Mouse (Mus musculus) kidney, postnatal 0 days (tissue): Measurements from ENCODE around the gene Ralgps2. TPM values are rescaled to one million over a fixed set of nuclear protein-coding genes. Genes with fewer than 3 reads are reported as not detected.

Experiments used
- ATAC-seq: fragments of 200-750 bp; cut with Nextera tagmentation; replicated peaks from 2 replicates; pipeline ENCODE4 v1.8.0; 2017; ENCODE audit warnings: low read depth, moderate number of reproducible peaks, moderate TSS enrichment, moderate library complexity; ENCODE audit not compliant: low FRiP score
- DNase-seq: peaks from one replicate; pipeline ENCODE4 v3.0.0-alpha.2; 2016; ENCODE audit warnings: low spot score
- H3K27ac ChIP-seq: fragments of 300-500 bp; sonication (generic); 2 replicates; pipeline ENCODE4 v1.5.1; 2014; ENCODE audit warnings: mild to moderate bottlenecking
- H3K27me3 ChIP-seq: fragments of 300-500 bp; sonication (generic); 2 replicates; pipeline ENCODE4 v1.6.1; 2014; ENCODE audit warnings: low read length, mixed read lengths; ENCODE audit not compliant: insufficient read depth
- H3K36me3 ChIP-seq: fragments of 300-500 bp; sonication (generic); 2 replicates; pipeline ENCODE4 v1.6.1; 2014; ENCODE audit warnings: low read length, mixed read lengths; ENCODE audit not compliant: insufficient read depth
- H3K4me1 ChIP-seq: fragments of 300-500 bp; sonication (generic); replicated peaks from 2 replicates; pipeline ENCODE4 v1.6.1; 2014; ENCODE audit warnings: antibody characterized with exemption, low read length, mixed read lengths; ENCODE audit not compliant: insufficient read depth
- H3K4me2 ChIP-seq: fragments of 300-500 bp; sonication (generic); 2 replicates; pipeline ENCODE4 v1.6.1; 2014; ENCODE audit warnings: mild to moderate bottlenecking, low read length, moderate library complexity, mixed read lengths
- H3K4me3 ChIP-seq: fragments of 300-500 bp; sonication (generic); replicated peaks from 2 replicates; pipeline ENCODE4 v1.5.1; 2014; ENCODE audit warnings: low read depth, low read length
- H3K9ac ChIP-seq: fragments of 300-500 bp; sonication (generic); 2 replicates; pipeline ENCODE4 v1.6.1; 2014; ENCODE audit warnings: low read depth, low read length
- H3K9me3 ChIP-seq: fragments of 300-500 bp; sonication (generic); replicated peaks from 2 replicates; pipeline ENCODE4 v1.6.1; 2016; ENCODE audit warnings: low read length, inconsistent platforms, mixed read lengths
- CTCF ChIP-seq: IDR thresholded peaks from 2 replicates; pipeline ENCODE4 v1.5.1; 2016; ENCODE audit warnings: antibody characterized with exemption, low read depth, mild to moderate bottlenecking, moderate library complexity
- WGBS: fragments of 180-500 bp; shearing (Covaris S2); extraction: QIAGEN DNeasy Blood & Tissue Kit; methylation state at CpG from one replicate; pipeline ENCODE4 v1.1.7; 2014; 5-methylcytosine and 5-hydroxymethylcytosine counted together
- polyA plus RNA-seq: library from polyadenylated mRNA; unstranded; fragments of >200 nt; fragmentation: Nextera tagmentation; extraction: Ambion mirVana; gene quantifications from 2 replicates; pipeline ENCODE4 v1.2.1, GENCODE M21; 2015

Ralgps2 gene
- 47.2 and 53.2 TPM in 2 replicates for polyA plus RNA-seq

- DNase-seq, result peak; percentile 62
- no peaks in the 10 kb centered on the region for H3K9me3 ChIP-seq
- no peaks in the 10 kb centered on the region for H3K36me3 ChIP-seq
- TF ChIP-seq CTCF, result no peak
- no peaks in the 10 kb centered on the region for H3K27me3 ChIP-seq
- H3K9ac ChIP-seq, result peak within 1 kb of the TSS; percentile 88
- H3K4me1 ChIP-seq, result 0 out of 2 replicates have a peak, but pooled peaks cover 6% of the 10 kb centered on the region
- under 1% methylated on average over 93 of the region's 124 CpGs for WGBS
- H3K4me3 ChIP-seq, result peak within 1 kb of the TSS; percentile 96
- peak within 1 kb of the TSS; percentile 86 for H3K27ac ChIP-seq
- peak within 1 kb of the TSS; percentile 96 for H3K4me2 ChIP-seq
- peak; percentile 83 for ATAC-seq
These were observed at the start of gene Ralgps2 for GRCm38 (mm10) chr1:156939251-156940141. Ralgps2 (minus strand) TSS chr1:156939626.

GRCm38 (mm10) chr1:156987576-156987975 lies 48.1 kb upstream of the Ralgps2 start:
- Histone ChIP-seq H3K27ac (no peak overlapping the region), H3K9ac (no peak overlapping the region), H3K4me3 (no peak overlapping the region), H3K9me3 (no peaks in the 10 kb centered on the region), H3K4me1 (no peaks in the 10 kb centered on the region), H3K36me3 (no peaks in the 10 kb centered on the region), H3K27me3 (no peaks in the 10 kb centered on the region), H3K4me2 (no peak overlapping the region)
- no peak for DNase-seq
- ATAC-seq, result no peak
- WGBS, result 64% methylated on average over 3 of the region's 3 CpGs
- no peak for TF ChIP-seq CTCF

GRCm38 (mm10) chr1:156986641-156987345 lies 47.4 kb upstream of the Ralgps2 start:
- Histone ChIP-seq H3K27ac (no peak overlapping the region), H3K36me3 (no peaks in the 10 kb centered on the region), H3K9me3 (no peaks in the 10 kb centered on the region), H3K4me1 (no peaks in the 10 kb centered on the region), H3K27me3 (no peaks in the 10 kb centered on the region), H3K4me2 (no peak overlapping the region), H3K4me3 (no peak overlapping the region), H3K9ac (no peak overlapping the region)
- WGBS, result 68% methylated on average over 6 of the region's 6 CpGs
- no peak for DNase-seq
- no peak for TF ChIP-seq CTCF
- no peak for ATAC-seq

- Histone ChIP-seq H3K9ac (no peak overlapping the region), H3K27me3 (no peaks in the 10 kb centered on the region), H3K27ac (no peak overlapping the region), H3K36me3 (no peaks in the 10 kb centered on the region), H3K4me2 (no peak overlapping the region), H3K4me1 (no peaks in the 10 kb centered on the region), H3K9me3 (no peaks in the 10 kb centered on the region), H3K4me3 (no peak overlapping the region)
- DNase-seq, result no peak
- WGBS, result 42% methylated on average over 6 of the region's 6 CpGs
- ATAC-seq, result no peak
- no peak for TF ChIP-seq CTCF
These were observed 46.5 kb upstream of the Ralgps2 start for GRCm38 (mm10) chr1:156985657-156986640.

GRCm38 (mm10) chr1:156983009-156983870 lies 43.8 kb upstream of the Ralgps2 start:
- no peak overlapping the region for H3K4me3 ChIP-seq
- no peak for DNase-seq
- ATAC-seq, result no peak
- 58% methylated on average over 14 of the region's 14 CpGs for WGBS
- no peaks in the 10 kb centered on the region for H3K36me3 ChIP-seq
- H3K4me1 ChIP-seq, result no peaks in the 10 kb centered on the region
- no peak overlapping the region for H3K9ac ChIP-seq
- no peaks in the 10 kb centered on the region for H3K9me3 ChIP-seq
- H3K27ac ChIP-seq, result no peak overlapping the region
- H3K4me2 ChIP-seq, result no peak overlapping the region
- TF ChIP-seq CTCF, result no peak
- H3K27me3 ChIP-seq, result no peaks in the 10 kb centered on the region
